ENCODE assay signal across 29 mouse cellular contexts in genomic region chr1:37101717-37102116, GRCm38 (mm10).
DNase-seq lines count a peak whose midpoint lies in the region; ATAC-seq and TF ChIP-seq lines count a peak whose summit lies in the region.
"Had no signal": no experiment of that assay in that cellular context is flagged by ENCODE, and none has a peak within 500 bp of the region (broad histone marks: within the 10 kb centered on the region; RNA-seq: fewer than 3 reads in every experiment).

No protein-coding gene starts in this region.

- H3K4me3 ChIP-seq in forebrain, embryonic 13.5 days, result no peak overlapping the region
- H3K4me3 ChIP-seq in forebrain, embryonic 16.5 days (replicated peaks; ENCODE audit: low read length), result no peak overlapping the region
- H3K4me3 ChIP-seq in midbrain, embryonic 11.5 days (ENCODE audit: low read depth, low read length), result no peak overlapping the region
- no peak overlapping the region for H3K4me3 ChIP-seq in midbrain, postnatal 0 days (ENCODE audit: low read depth, low read length)
- H3K4me3 ChIP-seq: embryonic facial prominence, embryonic 10.5 days; embryonic facial prominence, embryonic 13.5 days; erythroblast, embryonic 14.5 days; forebrain, embryonic 15.5 days; heart, adult 2 months; heart, embryonic 10.5 days; hindbrain, embryonic 13.5 days; intestine, embryonic 15.5 days had no signal

- TF ChIP-seq CTCF in midbrain, postnatal 0 days (IDR thresholded peaks at IDR 0.05), result no peak
- no peak for TF ChIP-seq CTCF in brain, embryonic 14.5 days (IDR thresholded peaks at IDR 0.05; ENCODE audit: borderline replicate concordance, extremely low read depth, insufficient read depth, insufficient read length)

- no peak for TF ChIP-seq POLR2A in brain, embryonic 14.5 days (IDR thresholded peaks at IDR 0.05; ENCODE audit: borderline replicate concordance, extremely low read depth, insufficient read depth, insufficient read length, poor library complexity, severe bottlenecking)

- H3K4me1 ChIP-seq in forebrain, embryonic 13.5 days, result peaks cover 46% of the 10 kb centered on the region
- peaks cover 25% of the 10 kb centered on the region for H3K4me1 ChIP-seq in forebrain, embryonic 16.5 days (replicated peaks; ENCODE audit: control insufficient read depth, insufficient read depth, low read length)
- no peaks in the 10 kb centered on the region for H3K4me1 ChIP-seq in midbrain, embryonic 11.5 days (ENCODE audit: control insufficient read depth, insufficient read depth, low read length)
- peaks cover 9% of the 10 kb centered on the region; the same call in 1 of the 2 replicates for H3K4me1 ChIP-seq in midbrain, postnatal 0 days (ENCODE audit: insufficient read depth, low read length)

- H3K9me3 ChIP-seq in forebrain, embryonic 13.5 days (replicated peaks), result no peaks in the 10 kb centered on the region
- H3K9me3 ChIP-seq in forebrain, embryonic 16.5 days (ENCODE audit: control insufficient read depth, low read length), result no peaks in the 10 kb centered on the region
- no peaks in the 10 kb centered on the region for H3K9me3 ChIP-seq in midbrain, embryonic 11.5 days (ENCODE audit: control insufficient read depth, low read length)
- no peaks in the 10 kb centered on the region for H3K9me3 ChIP-seq in midbrain, postnatal 0 days (ENCODE audit: low read length)
- H3K9me3 ChIP-seq: embryonic facial prominence, embryonic 10.5 days; embryonic facial prominence, embryonic 13.5 days; forebrain, embryonic 15.5 days; G1E; heart, embryonic 10.5 days; hindbrain, embryonic 13.5 days; intestine, embryonic 15.5 days had no signal

- H3K9ac ChIP-seq in forebrain, embryonic 13.5 days, result no peak overlapping the region
- no peak overlapping the region for H3K9ac ChIP-seq in forebrain, embryonic 16.5 days (replicated peaks; ENCODE audit: low read depth, low read length)
- no peak overlapping the region for H3K9ac ChIP-seq in midbrain, embryonic 11.5 days (ENCODE audit: low read length)
- H3K9ac ChIP-seq in midbrain, postnatal 0 days (replicated peaks; ENCODE audit: low read length, poor library complexity, severe bottlenecking), result no peak overlapping the region
- H3K9ac ChIP-seq: embryonic facial prominence, embryonic 13.5 days; forebrain, embryonic 15.5 days; hindbrain, embryonic 13.5 days; intestine, embryonic 15.5 days had no signal

- DNase-seq in midbrain, embryonic 11.5 days (ENCODE audit: low spot score, missing footprints), result peak; percentile 75
- DNase-seq in midbrain, postnatal 0 days (ENCODE audit: low spot score), result no peak
- DNase-seq in R1 (ENCODE audit: low read depth, low spot score) (peak; percentile 95), adipocyte (ENCODE audit: low spot score) (no peak)
- peak; percentile 62 for DNase-seq in brain, embryonic 14.5 days (ENCODE audit: low read depth)
- no peak for DNase-seq in urinary bladder, postnatal 25 days (ENCODE audit: low spot score)
- DNase-seq: adrenal gland, adult 2 months; adrenal gland, postnatal 14 days; cerebellum, adult 18-20 months; cerebellum, adult 9-10 months; cerebellum, postnatal 14 days; embryo, embryonic 11 days; gastrocnemius, postnatal 10 days; gastrocnemius, postnatal 36 days; heart, adult 2 months; kidney, adult 11 months; kidney, adult 8-10 months had no signal

- ATAC-seq in forebrain, embryonic 13.5 days, result no peak
- ATAC-seq in forebrain, embryonic 16.5 days, result no peak
- ATAC-seq in midbrain, embryonic 11.5 days (ENCODE audit: low FRiP score), result no peak
- ATAC-seq in midbrain, postnatal 0 days (ENCODE audit: low FRiP score), result no peak
- ATAC-seq: forebrain, embryonic 15.5 days; hindbrain, embryonic 16.5 days; intestine, embryonic 15.5 days; Patski had no signal

- H3K4me2 ChIP-seq in forebrain, embryonic 13.5 days, result no peak overlapping the region
- no peak overlapping the region for H3K4me2 ChIP-seq in forebrain, embryonic 16.5 days (ENCODE audit: low read length)
- no peak overlapping the region for H3K4me2 ChIP-seq in midbrain, embryonic 11.5 days
- H3K4me2 ChIP-seq in midbrain, postnatal 0 days (ENCODE audit: low read depth, low read length, poor library complexity, severe bottlenecking), result no peak overlapping the region
- H3K4me2 ChIP-seq: embryonic facial prominence, embryonic 13.5 days; forebrain, embryonic 15.5 days; hindbrain, embryonic 13.5 days; intestine, embryonic 15.5 days had no signal

- H3K36me3 ChIP-seq in forebrain, embryonic 13.5 days (ENCODE audit: poor library complexity, severe bottlenecking), result no peaks in the 10 kb centered on the region
- H3K36me3 ChIP-seq in forebrain, embryonic 16.5 days (ENCODE audit: control insufficient read depth, insufficient read depth), result no peaks in the 10 kb centered on the region
- H3K36me3 ChIP-seq in midbrain, embryonic 11.5 days (ENCODE audit: control insufficient read depth, insufficient read depth, low read length), result no peaks in the 10 kb centered on the region
- no peaks in the 10 kb centered on the region for H3K36me3 ChIP-seq in midbrain, postnatal 0 days (ENCODE audit: insufficient read depth, low read length)
- H3K36me3 ChIP-seq: embryonic facial prominence, embryonic 10.5 days; embryonic facial prominence, embryonic 13.5 days; forebrain, embryonic 15.5 days; G1E; heart, embryonic 10.5 days; hindbrain, embryonic 13.5 days; intestine, embryonic 15.5 days had no signal

- WGBS in forebrain, embryonic 13.5 days, result 35% methylated on average over 2 of the region's 2 CpGs
- WGBS in forebrain, embryonic 16.5 days, result 22% methylated on average over 2 of the region's 2 CpGs
- 54% methylated on average over 2 of the region's 2 CpGs for WGBS in midbrain, embryonic 11.5 days
- 36% methylated on average over 2 of the region's 2 CpGs for WGBS in midbrain, postnatal 0 days

- no peaks in the 10 kb centered on the region for H3K27me3 ChIP-seq in forebrain, embryonic 13.5 days
- no peaks in the 10 kb centered on the region for H3K27me3 ChIP-seq in forebrain, embryonic 16.5 days (replicated peaks; ENCODE audit: control insufficient read depth, insufficient read depth, low read length)
- H3K27me3 ChIP-seq in midbrain, embryonic 11.5 days (ENCODE audit: control insufficient read depth, insufficient read depth, low read length), result no peaks in the 10 kb centered on the region
- H3K27me3 ChIP-seq in midbrain, postnatal 0 days (ENCODE audit: insufficient read depth, low read length), result no peaks in the 10 kb centered on the region
- H3K27me3 ChIP-seq: embryonic facial prominence, embryonic 13.5 days; forebrain, embryonic 15.5 days; hindbrain, embryonic 13.5 days; intestine, embryonic 15.5 days had no signal

- peak overlapping the region; percentile 40; the same call in 1 of the 2 replicates for H3K27ac ChIP-seq in forebrain, embryonic 13.5 days
- no peak overlapping the region; the same call in 1 of the 2 replicates for H3K27ac ChIP-seq in forebrain, embryonic 16.5 days (ENCODE audit: low read length)
- no peak overlapping the region for H3K27ac ChIP-seq in midbrain, embryonic 11.5 days (ENCODE audit: low read depth, low read length)
- no peak overlapping the region for H3K27ac ChIP-seq in midbrain, postnatal 0 days (ENCODE audit: low read depth, low read length)
- H3K27ac ChIP-seq: embryonic facial prominence, embryonic 10.5 days; embryonic facial prominence, embryonic 13.5 days; heart, adult 2 months; heart, embryonic 10.5 days; hindbrain, embryonic 13.5 days; intestine, embryonic 15.5 days had no signal

Comparison
In these comparisons a context has a peak if more than half of its experiments do, and no peak if none do; other contexts are left out.
1. DNase-seq: peak in midbrain, embryonic 11.5 days (single experiment), R1 (single experiment) and brain, embryonic 14.5 days (single experiment); none in midbrain, postnatal 0 days (single experiment), urinary bladder, postnatal 25 days (single experiment) and adipocyte (single experiment).